Mouse (Mus musculus) megakaryocyte-erythroid progenitor cell, adult 5-6 weeks (primary cell): ENCODE measurements around the gene 4933424G06Rik. TPM values are rescaled to one million over a fixed set of nuclear protein-coding genes. Genes with fewer than 3 reads are reported as not detected.

Experiments
- ATAC-seq: replicated peaks from 2 replicates; pipeline ENCODE4 v1.8.0; 2016; ENCODE audit warnings: mild to moderate bottlenecking, inconsistent platforms; ENCODE audit not compliant: severe bottlenecking, poor library complexity, low FRiP score, low TSS enrichment
- total RNA-seq, 2 experiments: library from RNA; stranded (forward) in 1 of 2; stranded (reverse) in 1 of 2; fragments of 200-1000, 215-1000 nt in 1 of 2; fragments of >200 nt in 1 of 2; fragmentation: Nextera tagmentation in 1 of 2; gene quantifications; 2 replicates each; pipeline ENCODE4 v1.2.3; 2014 to 2017

The 4933424G06Rik gene
- total RNA-seq, 2 experiments from 2014 or later, result not detected

GRCm38 (mm10) chr1:36707797-36708196, 2.2 kb upstream of the 4933424G06Rik start:
- no peak for ATAC-seq

GRCm38 (mm10) chr1:36708626-36709025, 1.3 kb upstream of the 4933424G06Rik start:
- no peak for ATAC-seq

DNA sequence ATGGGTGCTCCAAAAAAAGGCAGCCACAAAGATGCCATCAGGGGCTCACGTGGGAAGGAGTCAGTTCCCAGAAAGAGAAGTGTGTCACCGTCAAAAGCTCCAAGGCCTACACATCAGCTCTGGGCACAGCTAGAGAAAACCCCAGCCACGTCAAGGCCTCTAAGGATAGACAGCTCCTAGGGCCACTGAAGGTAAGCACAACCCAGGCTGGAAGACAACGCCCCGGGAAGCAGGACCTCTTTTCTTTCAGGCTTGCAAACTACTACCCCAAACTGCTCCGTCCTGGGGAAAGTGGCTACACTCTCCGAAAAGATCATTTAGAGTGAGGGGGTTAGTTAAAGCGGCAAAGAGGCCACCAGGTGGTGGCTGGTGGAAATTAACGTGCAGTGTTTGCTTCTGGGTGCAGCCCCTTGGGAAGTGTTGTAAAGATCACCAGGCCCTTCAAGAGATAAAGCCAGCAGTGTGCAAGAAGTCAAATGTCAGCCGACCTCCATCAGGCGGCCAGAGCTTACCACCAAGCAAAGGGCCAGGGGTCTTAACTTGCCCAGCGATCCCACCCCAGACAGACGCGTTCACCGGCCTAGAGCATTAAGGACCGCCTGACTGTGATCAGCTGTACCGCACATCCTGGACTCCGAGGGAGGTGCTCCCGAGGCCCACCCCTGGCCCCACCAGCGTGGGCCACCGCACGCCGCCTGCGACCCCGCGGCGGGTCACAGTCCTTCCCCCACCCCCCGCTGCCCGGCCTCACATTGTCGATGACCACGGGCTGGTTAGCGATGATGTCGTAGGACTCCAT, 695 bp upstream of the 4933424G06Rik start:
- ATAC-seq, result peak; percentile 55

GRCm38 (mm10) chr1:36711104-36711503, 1.2 kb downstream of the 4933424G06Rik start:
- no peak for ATAC-seq

DNA sequence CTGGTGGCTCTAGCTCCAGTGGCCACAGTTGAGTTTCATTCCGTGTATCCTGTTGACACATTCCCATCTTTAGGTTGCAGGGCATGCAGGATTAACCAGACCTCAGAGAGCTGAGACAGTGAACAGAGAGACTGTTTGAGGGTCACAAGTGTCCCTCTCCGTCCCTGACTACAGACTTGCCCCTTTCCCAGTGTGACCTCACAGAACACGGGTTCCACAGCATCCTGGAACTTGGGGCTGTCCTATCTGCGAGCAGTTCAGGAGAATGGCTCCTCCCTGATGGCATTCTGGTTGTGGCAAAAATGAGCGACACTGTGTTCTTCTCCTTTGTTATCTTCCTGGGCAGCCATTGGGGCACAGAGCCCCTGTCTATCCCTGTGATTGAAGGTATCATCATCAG, 4.4 kb downstream of the 4933424G06Rik start, which contains the start of gene Actr1b:
TSS of gene Actr1b (minus strand) at position 112 of the 400 bp plus-strand sequence.
- ATAC-seq, result no peak

GRCm38 (mm10) chr1:36718786-36719185, 8.8 kb downstream of the 4933424G06Rik start:
- ATAC-seq, result no peak

DNA sequence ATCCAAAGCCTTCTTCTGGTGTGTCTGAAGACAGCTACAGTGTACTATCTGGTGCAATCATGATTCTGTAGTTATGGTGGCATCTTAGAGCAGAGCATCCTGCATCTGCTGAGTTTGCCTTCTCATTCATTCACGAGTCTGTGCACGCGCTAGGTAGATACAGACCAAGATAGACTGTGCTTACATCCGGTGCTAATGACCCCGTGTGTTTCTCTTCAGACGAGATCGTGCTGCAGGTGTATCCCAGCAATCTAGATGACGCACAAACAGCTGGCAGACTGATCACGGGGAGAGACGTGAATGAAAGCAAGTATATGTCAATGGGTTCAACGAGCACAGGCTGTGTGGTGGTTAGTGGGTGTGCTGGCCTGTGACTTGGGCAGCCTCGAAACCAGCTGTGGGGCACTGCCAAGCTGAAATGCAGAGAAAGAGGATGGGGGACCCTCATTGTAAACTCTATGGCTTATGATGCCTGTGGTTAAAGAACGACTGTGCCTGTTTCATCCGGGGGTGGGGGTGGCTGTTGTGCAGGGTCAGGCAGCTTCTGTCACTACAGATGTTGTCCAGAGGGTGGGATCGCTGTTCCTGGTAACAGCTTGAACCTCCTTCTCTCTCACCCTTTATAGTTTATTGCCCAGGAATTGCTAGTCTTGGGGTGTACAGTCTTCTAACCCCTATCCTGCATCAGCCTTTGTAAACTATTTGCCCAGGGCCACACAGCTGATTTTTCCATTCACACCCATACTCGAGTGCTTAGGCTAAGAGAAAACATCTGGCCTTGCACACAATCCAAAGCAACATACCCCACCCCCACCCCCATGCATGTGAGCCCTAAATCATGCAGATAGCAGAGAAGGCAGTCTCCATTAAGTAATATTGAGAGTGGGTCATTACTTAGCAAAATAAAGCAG, 13.5 kb downstream of the 4933424G06Rik start:
- ATAC-seq, result no peak

DNA sequence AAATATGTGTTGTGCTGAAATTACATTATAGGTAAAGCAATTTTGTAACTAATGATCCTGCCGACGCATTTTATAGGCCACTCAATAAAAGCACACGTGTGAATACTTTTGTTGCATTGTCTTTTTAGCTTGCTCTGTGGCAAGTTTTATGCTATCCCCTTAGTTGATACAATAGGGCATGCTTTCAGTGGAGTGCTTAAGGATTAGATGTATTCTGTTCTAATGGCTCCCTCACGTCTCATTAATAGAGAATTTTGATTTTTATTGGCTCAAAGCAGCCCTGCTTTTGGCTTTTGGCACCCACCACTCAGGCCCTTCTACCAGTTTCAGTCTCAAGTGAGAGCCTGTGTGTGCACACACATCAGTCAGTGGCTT, 14.1 kb downstream of the 4933424G06Rik start:
- ATAC-seq, result no peak

DNA sequence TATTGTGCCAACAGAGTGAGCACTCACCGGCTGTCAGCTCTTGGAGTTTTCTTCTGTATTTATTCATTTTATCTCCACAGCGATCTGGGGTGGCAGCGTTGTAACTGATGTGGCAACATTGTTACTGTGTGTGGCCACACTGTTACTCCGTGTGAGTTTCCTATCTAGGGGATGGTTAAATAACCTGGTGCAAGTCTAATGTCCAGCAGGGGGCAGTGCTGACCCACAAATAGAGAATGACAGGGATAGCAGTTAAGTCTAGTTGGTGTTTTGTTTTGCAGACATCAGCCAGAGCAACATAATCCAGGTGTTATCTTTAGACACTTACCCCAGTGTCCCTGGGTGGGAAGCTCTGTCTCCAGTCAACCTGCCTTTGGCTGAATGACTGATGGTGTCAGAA, 27.4 kb downstream of the 4933424G06Rik start:
- peak; percentile 87 for ATAC-seq

- ATAC-seq, result no peak
Measured at GRCm38 (mm10) chr1:36739231-36739630, 29.3 kb downstream of the 4933424G06Rik start.

GRCm38 (mm10) chr1:36743046-36743445, 33.1 kb downstream of the 4933424G06Rik start:
- ATAC-seq, result no peak

GRCm38 (mm10) chr1:36744268-36744944, 34.5 kb downstream of the 4933424G06Rik start:
- peak; percentile 76; the same call in 1 of the 2 replicates for ATAC-seq

DNA sequence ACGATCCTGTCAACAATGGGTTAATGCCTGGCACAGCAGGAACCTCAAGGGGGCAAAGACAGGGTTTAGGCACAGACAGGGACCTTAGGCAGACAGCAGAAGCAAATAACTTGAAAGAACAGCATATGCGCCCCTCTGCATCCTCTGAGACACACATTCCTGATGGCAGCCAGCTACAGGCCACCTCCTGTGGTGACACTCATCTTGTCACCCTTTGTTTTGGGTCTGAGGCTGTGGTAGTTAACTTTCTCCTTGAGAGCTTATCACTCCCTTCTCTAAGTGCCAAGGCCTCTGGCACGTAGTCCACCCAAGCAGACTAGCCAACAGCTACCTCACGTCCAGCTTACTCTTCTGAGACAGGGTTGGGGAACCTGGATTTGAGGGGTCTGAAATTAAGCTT, 35.7 kb downstream of the 4933424G06Rik start:
- ATAC-seq, result no peak

DNA sequence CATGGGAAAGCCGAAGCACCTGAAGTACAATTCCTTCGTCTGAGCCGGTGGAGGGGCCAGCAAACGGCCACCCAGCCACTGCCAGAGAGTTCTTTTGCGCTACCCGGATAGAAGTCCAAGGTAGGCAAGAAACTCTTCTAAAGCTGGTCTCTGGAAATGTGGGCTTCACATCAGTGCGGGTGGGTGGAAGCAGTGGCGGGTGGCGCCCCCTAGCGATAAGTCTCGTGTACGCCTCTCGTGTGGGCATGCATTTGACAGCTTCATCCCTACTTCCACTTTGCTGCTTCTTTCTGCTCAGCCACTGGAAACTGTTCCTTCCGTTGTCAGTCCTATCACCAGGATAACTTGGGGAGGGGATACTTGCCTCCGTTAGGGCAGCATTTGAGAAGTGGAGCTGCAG, 36.5 kb downstream of the 4933424G06Rik start:
- peak; percentile 68; the same call in 1 of the 2 replicates for ATAC-seq

DNA sequence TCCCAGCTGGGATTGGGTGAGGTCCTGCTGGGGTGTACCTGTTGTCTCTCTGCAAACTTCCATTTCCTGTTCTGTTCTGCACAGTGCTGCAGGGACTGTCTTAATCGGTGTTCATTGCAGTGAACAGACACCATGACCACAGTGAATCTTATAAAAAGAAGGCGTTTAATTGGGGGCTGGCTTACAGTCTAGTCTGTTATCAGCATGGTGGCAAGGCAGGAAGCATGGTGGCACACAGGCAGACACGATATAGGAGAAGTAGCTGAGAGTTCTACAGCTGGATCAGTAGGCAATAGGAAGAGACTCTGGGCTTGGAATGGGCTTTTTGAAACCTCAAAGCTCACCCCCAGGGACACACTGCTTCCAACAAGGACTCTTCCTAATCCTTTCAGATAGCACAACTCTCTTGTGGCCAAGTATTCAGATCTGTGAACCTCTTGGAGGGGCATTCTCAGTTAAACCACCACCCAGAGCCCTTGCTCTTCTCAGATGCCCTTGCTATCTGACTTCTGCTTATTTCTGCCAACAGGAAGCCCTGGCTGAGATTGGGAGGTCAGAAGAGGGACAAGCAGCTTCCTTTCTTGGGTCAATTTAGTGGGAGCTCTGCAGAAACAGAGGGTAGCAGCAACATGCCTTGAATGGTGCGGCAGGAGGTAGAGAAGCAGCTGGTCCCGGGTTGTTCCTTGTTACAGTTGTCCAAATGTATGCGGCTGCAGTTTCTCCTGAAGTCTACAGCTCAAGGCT, 44.2 kb downstream of the 4933424G06Rik start:
- peak; percentile 83 for ATAC-seq

DNA sequence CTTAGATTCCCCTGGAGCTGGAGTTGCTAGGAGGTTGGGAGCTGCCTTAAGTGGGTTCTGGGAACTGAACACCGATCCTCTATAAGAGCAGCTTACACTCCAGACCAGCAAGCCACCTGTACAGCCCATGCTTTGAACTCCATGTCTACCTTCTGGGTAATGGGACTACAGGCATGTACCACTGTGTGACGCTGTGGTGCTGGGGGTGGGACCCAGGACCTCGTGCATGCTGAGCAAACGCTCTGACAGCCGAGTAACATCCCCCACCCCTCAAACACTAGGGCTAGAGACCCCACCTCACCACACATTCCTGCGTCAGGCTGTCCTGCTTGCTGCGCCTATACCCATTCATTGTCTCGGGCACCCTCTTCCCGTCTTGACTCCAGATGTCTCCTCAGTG, 48.6 kb downstream of the 4933424G06Rik start:
- no peak for ATAC-seq

- ATAC-seq, result no peak
Measured at GRCm38 (mm10) chr1:36759076-36759475, 49.1 kb downstream of the 4933424G06Rik start.

DNA sequence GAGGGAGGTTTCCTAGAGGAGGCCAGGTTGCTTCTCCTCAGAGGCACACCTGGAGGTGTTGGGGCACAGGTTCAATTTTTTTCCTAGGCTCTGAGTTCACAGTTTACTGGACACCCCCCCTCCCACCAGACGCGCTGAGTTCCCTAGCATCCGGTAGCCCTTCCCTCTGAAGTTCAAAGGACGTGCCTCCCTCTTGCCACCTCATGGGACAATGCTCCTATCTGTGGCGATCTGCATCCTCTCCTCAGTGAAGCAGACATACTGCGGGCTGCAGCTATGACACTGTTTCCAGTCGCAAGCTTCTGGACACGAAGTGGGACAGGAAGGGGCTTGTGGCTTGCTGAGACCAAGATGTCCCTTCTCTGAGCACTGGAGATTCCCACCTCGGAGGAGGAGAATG, 50.5 kb downstream of the 4933424G06Rik start:
- no peak for ATAC-seq

- no peak for ATAC-seq
Measured at GRCm38 (mm10) chr1:36761061-36761460, 51.1 kb downstream of the 4933424G06Rik start.
